Mouse (Mus musculus) central nervous system, embryonic 18 days (tissue): ENCODE results near the gene Defa37. TPM values are rescaled to one million over a fixed set of nuclear protein-coding genes. Genes with fewer than 3 reads are reported as not detected.

Source experiments
- polyA plus RNA-seq: library from polyadenylated mRNA; depleted of rRNA; stranded (reverse); fragments of >200 nt; gene quantifications from 2 replicates; pipeline ENCODE4 v1.2.3, GENCODE M21; 2012; rRNA removed

The Defa37 gene
- polyA plus RNA-seq = not detected in 2 replicates

DNA sequence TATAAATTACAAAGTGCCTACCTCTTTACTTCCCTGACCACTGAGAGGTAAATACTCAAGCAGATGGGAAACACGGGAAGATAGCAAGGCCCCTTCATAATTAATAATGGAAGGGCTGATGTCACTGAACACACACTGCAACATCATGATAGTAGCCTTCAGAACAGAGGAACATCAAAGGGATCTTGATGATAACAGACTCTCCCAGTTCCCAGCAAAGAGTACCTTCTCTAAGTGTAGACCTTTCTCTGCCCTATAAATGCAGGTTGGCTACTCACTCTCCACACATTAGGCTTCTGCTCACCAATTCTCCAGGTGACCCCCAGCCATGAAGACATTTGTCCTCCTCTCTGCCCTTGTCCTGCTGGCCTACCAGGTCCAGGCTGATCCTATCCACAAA lies at the start of gene Defa37:
TSS of gene Defa37 (plus strand) at position 301 of the 400 bp plus-strand sequence.

DNA sequence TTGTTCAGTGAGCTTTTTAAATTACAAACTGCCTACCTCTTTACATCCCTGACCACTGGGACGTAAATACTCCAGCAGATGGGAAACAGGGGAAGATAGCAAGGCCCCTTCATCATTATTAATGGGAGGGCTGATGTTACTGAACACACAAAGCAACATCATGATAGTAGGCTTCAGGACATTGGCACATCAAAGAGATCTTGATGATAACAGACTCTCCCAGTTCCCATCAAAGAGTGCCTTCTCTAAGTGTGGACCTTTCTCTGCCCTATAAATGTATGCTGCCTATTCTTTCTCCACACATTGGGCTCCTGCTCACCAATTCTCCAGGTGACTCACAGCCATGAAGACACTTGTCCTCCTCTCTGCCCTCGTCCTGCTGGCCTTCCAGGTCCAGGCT lies 36.5 kb upstream of the Defa37 start, which contains the start of gene Defa32:
TSS of gene Defa32 (plus strand) at position 301 of the 400 bp plus-strand sequence.

DNA sequence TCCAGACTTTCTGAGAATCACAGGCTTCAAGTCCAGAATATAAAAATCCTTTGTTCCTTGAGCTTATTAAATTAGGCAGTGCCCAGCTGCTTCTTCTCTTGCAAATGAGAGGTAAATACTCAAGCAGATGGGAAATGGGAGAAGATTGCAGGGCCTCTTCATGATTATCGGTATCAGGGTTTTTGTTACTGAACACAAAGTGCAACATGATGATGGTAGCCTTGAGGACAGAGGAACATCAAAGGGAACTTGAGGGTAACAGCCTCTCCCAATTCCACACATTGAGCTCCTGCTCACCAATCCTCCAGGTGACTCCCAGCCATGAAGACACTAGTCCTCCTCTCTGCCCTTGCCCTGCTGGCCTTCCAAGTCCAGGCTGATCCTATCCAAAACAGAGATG lies 17.5 kb downstream of the Defa37 start, which contains the start of gene Defa28:
TSS of gene Defa28 (plus strand) at position 301 of the 400 bp plus-strand sequence.

DNA sequence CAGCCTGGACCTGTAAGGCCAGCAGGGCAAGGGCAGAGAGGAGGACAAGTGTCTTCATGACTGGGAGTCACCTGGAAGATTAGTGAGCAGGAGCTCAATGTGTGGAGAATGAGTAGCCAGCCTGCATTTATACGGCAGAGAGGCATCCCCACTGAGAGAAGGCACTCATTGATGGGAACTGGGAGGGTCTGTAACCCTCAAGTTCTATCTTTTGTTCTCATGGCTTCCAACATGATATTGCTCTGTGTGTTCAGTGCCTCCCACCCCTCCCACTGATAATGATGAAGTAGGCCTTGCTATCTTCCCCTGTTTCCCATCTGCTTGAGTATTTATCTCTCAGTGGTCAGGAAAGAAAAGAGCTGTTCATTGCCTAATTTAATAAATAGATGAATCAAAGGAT lies 29.2 kb downstream of the Defa37 start, which contains the start of gene Gm7861:
TSS of gene Gm7861 (minus strand) at position 101 of the 400 bp plus-strand sequence.

Other genes starting within 250 kb of the Defa37 start
- not detected in 2 replicates for gene Defa27, start 249.8 kb upstream of the Defa37 start, polyA plus RNA-seq
- gene Defa29, start 238.4 kb upstream of the Defa37 start, polyA plus RNA-seq = not detected in 2 replicates
- not detected in 2 replicates for gene Defa2, start 186.9 kb upstream of the Defa37 start, polyA plus RNA-seq
- gene Defa33, start 173.6 kb upstream of the Defa37 start, polyA plus RNA-seq = not detected in 2 replicates
- gene Defa36, start 138.0 kb upstream of the Defa37 start, polyA plus RNA-seq = not detected in 2 replicates
- not detected in 2 replicates for gene Gm7849, start 108.8 kb upstream of the Defa37 start, polyA plus RNA-seq
- gene Defa20, start 56.1 kb upstream of the Defa37 start, polyA plus RNA-seq = not detected in 2 replicates
- gene Defa32, start 36.4 kb upstream of the Defa37 start, polyA plus RNA-seq = not detected in 2 replicates
- not detected in 2 replicates for gene Defa28, start 17.6 kb downstream of the Defa37 start, polyA plus RNA-seq
- gene Gm7861, start 29.1 kb downstream of the Defa37 start, polyA plus RNA-seq = not detected in 2 replicates
- not detected in 2 replicates for gene Defa26, start 52.8 kb downstream of the Defa37 start, polyA plus RNA-seq
- not detected in 2 replicates for gene Defa17, start 90.4 kb downstream of the Defa37 start, polyA plus RNA-seq
- not detected in 2 replicates for gene Defa34, start 100.4 kb downstream of the Defa37 start, polyA plus RNA-seq
- gene AY761184, start 138.3 kb downstream of the Defa37 start, polyA plus RNA-seq = not detected in 2 replicates
- not detected in 2 replicates for gene Defa24, start 169.1 kb downstream of the Defa37 start, polyA plus RNA-seq